Mouse (Mus musculus): ENCODE measurements at regions not wholly inside any gene's neighbourhood (a gene's known extent, or its start where the extent isn't known, plus 50 kb on each side); places are given as distances from the start of the nearest gene placed in this dataset.

DNA sequence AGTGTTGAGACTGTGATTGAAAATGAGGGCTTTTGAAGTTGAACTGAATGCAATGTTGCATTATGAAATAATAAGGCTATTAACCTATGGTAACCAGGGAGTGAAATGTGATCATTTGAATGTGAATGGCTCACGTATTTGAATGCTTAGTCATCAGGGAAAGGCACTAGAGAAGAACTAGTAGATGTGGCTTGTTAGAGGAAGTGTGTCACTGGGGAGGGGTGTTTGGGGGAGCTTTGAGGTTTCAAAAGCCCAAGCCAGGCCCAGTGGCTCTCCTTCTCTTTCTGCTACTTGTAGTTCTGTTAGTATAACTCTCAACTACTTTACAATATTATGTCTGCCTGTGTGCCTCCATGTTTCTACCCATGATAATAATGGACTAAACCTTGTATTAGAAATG is 373.6 kb upstream of the Htr2a start:
- Histone ChIP-seq H3K4me1 (ENCODE audit: control insufficient read depth in 1 of 2, insufficient read depth in 2 of 2, low read length in 2 of 2) (no peaks in the 10 kb centered on the region), H3K27me3 (ENCODE audit: control insufficient read depth in 1 of 2, insufficient read depth in 2 of 2, low read length in 2 of 2) (no peaks in the 10 kb centered on the region), H3K36me3 (ENCODE audit: control insufficient read depth in 1 of 2, insufficient read depth in 2 of 2, low read length in 2 of 2) (no peaks in the 10 kb centered on the region), H3K79me2 (ENCODE audit: control insufficient read depth, insufficient read depth, low read length, poor library complexity) (no peaks in the 10 kb centered on the region), H3K4me3 (ENCODE audit: control insufficient read depth in 1 of 2, insufficient read depth in 1 of 2, low read depth in 2 of 2, low read length in 2 of 2) (no peak overlapping the region), H3K9me3 (replicated peaks; ENCODE audit: insufficient read depth, low read length) (no peaks in the 10 kb centered on the region), H3K27ac (ENCODE audit: control insufficient read depth, low read depth, low read length) (no peak overlapping the region), H3K9ac (ENCODE audit: control insufficient read depth, low read depth, low read length, poor library complexity, severe bottlenecking) (no peak overlapping the region)
- no peak for TF ChIP-seq NRF1 (IDR thresholded peaks at IDR 0.05; ENCODE audit: insufficient read depth, low read depth, low read length, poor library complexity, severe bottlenecking)
- TF ChIP-seq POLR2A (IDR thresholded peaks at IDR 0.05; ENCODE audit: control insufficient read depth in 1 of 2, insufficient read depth in 1 of 2, low read depth in 1 of 2, low read length in 2 of 2, poor library complexity in 1 of 2), result no peak
- no peak for TF ChIP-seq JUND (IDR thresholded peaks at IDR 0.05; ENCODE audit: low read depth, low read length)
- no peak for TF ChIP-seq MYC (IDR thresholded peaks at IDR 0.05; ENCODE audit: low read depth, low read length)
- TF ChIP-seq EP300 (IDR thresholded peaks at IDR 0.05; ENCODE audit: low read depth in 1 of 2, low read length in 2 of 2), result no peak
- no peak for TF ChIP-seq E2F4 (IDR thresholded peaks at IDR 0.05; ENCODE audit: borderline replicate concordance, low read depth, low read length)
- TF ChIP-seq SMC3 (IDR thresholded peaks at IDR 0.05; ENCODE audit: low read depth, low read length), result no peak
- no peak for TF ChIP-seq GATA1 (IDR thresholded peaks at IDR 0.05; ENCODE audit: low read depth, low read length)
- no peak for TF ChIP-seq MAFK (IDR thresholded peaks at IDR 0.05; ENCODE audit: borderline replicate concordance, low read depth, low read length)
- TF ChIP-seq TAL1 (IDR thresholded peaks at IDR 0.05; ENCODE audit: low read length), result no peak
- no peak for TF ChIP-seq USF1 (IDR thresholded peaks at IDR 0.05; ENCODE audit: low read depth, low read length)
- TF ChIP-seq ETS1 (IDR thresholded peaks at IDR 0.05; ENCODE audit: low read depth, low read length), result no peak
- TF ChIP-seq ZNF384 (IDR thresholded peaks at IDR 0.05; ENCODE audit: low read depth, low read length), result no peak
- no peak for DNase-seq (ENCODE audit: low read depth, low spot score)

- Histone ChIP-seq H3K36me3 (ENCODE audit: control insufficient read depth in 1 of 2, insufficient read depth in 2 of 2, low read length in 2 of 2) (no peaks in the 10 kb centered on the region), H3K27me3 (ENCODE audit: control insufficient read depth in 1 of 2, insufficient read depth in 2 of 2, low read length in 2 of 2) (peaks cover 3 to 6% of the 10 kb centered on the region in 2 experiments; a peak in 3 of 4 replicates), H3K9ac (ENCODE audit: control insufficient read depth, low read depth, low read length, poor library complexity, severe bottlenecking) (no peak overlapping the region), H3K27ac (ENCODE audit: control insufficient read depth, low read depth, low read length) (no peak overlapping the region), H3K4me1 (ENCODE audit: control insufficient read depth in 1 of 2, insufficient read depth in 2 of 2, low read length in 2 of 2) (no peaks in the 10 kb centered on the region), H3K9me3 (replicated peaks; ENCODE audit: insufficient read depth, low read length) (no peaks in the 10 kb centered on the region), H3K4me3 (ENCODE audit: control insufficient read depth in 1 of 2, insufficient read depth in 1 of 2, low read depth in 2 of 2, low read length in 2 of 2) (no peak overlapping the region), H3K79me2 (ENCODE audit: control insufficient read depth, insufficient read depth, low read length, poor library complexity) (no peaks in the 10 kb centered on the region)
- no peak for DNase-seq (ENCODE audit: low read depth, low spot score)
- no peak for TF ChIP-seq POLR2AphosphoS5 (IDR thresholded peaks at IDR 0.05; ENCODE audit: borderline replicate concordance, low read depth, low read length)
- TF ChIP-seq POLR2AphosphoS2 (IDR thresholded peaks at IDR 0.05; ENCODE audit: low read length), result no peak
- TF ChIP-seq RCOR1 (IDR thresholded peaks at IDR 0.05; ENCODE audit: low read depth, low read length), result no peak
- no peak for TF ChIP-seq GABPA (IDR thresholded peaks at IDR 0.05; ENCODE audit: low read depth, low read length)
- TF ChIP-seq NRF1 (IDR thresholded peaks at IDR 0.05; ENCODE audit: insufficient read depth, low read depth, low read length, poor library complexity, severe bottlenecking), result no peak
- no peak for TF ChIP-seq ETS1 (IDR thresholded peaks at IDR 0.05; ENCODE audit: low read depth, low read length)
- TF ChIP-seq SMC3 (IDR thresholded peaks at IDR 0.05; ENCODE audit: low read depth, low read length), result no peak
- no peak for TF ChIP-seq MYB (IDR thresholded peaks at IDR 0.05; ENCODE audit: low read depth, low read length)
- TF ChIP-seq CHD2 (IDR thresholded peaks at IDR 0.05; ENCODE audit: low read length), result no peak
Measured at GRCm38 (mm10) chr14:74294560-74294959, 346.1 kb upstream of the Htr2a start.

Measured in MEL (cell line).